Mouse (Mus musculus): ENCODE measurements around the gene Spata45.

The Spata45 gene

DNA sequence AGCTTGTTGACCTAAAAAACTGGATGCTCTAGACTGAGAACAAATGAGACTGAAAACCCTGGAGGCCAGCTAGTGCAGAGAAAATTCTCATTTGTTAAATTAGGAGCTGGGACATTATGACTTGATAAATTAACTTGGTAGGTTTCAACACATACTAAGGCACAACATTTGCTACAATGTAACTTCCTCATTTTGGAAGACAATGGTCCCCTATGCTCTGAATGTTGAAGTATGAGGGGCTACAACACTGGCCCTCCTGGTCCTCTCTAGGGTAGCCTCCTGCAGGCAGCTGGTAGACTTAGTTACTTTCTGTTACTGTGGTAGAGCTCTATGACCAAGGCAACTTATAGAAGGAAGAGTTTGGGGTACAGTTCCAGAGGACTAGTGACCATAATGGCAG lies 4.9 kb downstream of the Spata45 start:
- DNase-seq (ENCODE audit: low spot score in 2 of 2) = no peak

DNA sequence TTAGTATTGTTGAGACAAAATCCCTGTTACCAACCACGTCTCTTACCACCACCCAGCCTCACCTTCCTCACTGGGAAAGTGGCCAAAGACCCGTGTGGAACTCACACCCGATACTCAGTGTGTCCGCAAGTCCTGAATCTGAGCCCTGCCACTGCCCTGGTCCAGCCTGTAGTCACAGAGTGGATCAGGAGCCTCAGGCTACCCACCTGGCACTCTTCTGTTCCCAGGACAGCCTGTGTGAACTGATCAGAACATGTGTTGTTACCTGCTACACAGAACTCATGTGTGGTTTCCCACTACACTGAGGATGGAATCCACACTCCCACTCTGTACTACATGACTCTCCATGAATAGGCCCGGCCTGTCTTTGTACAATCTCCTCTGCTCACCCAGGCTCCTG lies 5.7 kb downstream of the Spata45 start:
- no peak for DNase-seq (ENCODE audit: low spot score in 2 of 2)

DNA sequence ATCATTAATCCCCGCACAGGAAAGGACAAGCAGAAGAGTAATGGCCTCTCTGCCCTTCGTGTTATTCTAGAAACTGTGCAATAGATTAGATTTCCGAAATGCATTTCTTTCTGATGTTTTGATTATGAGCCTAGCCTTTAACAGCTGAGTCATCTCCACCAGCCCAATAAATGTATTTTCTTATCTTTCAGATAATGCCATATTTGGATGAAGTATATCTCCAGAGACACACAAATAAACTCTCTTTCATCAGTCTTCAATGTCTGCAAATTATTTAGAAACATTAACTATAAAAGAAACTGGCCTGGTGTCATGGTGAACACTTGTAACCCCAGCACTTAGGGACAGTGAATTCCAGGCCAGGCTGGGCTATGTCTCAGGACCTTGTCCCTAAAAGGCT lies 6.2 kb downstream of the Spata45 start:
- no peak for DNase-seq (ENCODE audit: low spot score in 2 of 2)

DNA sequence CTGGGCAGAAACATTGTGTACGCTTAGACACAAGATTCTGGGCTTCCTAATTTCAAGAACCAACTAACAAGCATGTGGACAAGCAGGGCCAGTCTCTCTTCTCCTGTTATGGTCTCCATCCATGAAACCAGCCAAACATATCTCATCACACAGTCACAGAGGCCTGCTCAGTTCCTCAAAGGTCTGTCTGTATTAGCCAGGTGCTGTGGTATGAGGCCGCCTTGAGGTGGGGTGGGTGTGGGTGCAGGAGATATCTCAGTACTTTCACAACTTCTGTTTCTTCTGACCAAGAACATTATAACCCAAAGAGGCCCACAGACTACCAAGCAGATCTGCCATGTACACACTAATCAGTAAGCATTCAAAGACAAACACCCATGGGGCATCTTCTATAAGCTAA lies 8.8 kb downstream of the Spata45 start:
- no peak for DNase-seq (ENCODE audit: low spot score in 2 of 2)

DNA sequence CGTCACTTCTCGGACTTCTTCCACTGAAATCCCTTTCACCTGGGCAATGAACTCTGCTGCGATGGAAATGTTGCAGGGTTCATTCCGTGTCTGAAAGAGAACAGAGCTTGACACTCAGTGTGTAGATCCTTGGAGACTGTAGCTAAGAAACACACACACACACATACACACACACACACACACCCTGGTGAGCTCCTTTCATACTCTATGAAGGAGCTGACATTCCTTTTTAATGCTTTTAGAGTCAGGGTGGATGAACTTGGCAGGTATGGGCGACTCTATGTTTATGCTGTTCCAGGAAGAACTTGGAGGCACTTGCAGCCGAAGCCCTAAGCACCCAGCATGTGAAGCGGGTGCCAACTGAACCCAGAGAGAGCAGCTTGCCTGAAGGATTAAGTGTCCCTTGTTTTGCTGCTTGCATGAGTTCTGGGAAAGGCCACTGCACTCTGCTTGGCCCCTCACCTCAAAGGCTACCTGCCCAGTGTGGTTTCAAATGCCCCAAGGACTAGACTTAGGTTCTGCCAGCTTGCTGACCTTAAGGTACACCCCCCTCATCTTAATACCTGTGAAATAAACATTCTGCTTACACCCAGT lies 9.9 kb downstream of the Spata45 start:
- DNase-seq (ENCODE audit: low spot score in 2 of 2) = no peak

DNA sequence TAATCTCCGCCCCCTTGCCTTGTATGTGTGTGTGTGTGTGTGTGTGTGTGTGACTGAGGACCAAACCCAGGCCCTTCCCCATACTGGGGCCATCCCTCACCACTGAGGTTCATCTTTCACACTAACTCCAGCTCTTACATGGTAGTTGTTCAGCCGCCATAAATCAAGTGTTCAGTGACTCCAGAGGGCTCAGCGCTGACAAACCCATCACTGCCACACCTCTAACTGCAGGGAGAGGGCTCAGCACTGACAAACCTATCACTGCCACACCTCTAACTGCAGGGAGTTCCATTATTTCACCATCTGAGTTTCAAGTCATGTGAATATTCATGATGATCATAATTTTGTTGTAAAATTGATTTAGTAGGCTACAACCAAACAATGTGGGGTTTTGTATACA lies 17.1 kb downstream of the Spata45 start:
- DNase-seq (ENCODE audit: low spot score in 2 of 2) = no peak

DNA sequence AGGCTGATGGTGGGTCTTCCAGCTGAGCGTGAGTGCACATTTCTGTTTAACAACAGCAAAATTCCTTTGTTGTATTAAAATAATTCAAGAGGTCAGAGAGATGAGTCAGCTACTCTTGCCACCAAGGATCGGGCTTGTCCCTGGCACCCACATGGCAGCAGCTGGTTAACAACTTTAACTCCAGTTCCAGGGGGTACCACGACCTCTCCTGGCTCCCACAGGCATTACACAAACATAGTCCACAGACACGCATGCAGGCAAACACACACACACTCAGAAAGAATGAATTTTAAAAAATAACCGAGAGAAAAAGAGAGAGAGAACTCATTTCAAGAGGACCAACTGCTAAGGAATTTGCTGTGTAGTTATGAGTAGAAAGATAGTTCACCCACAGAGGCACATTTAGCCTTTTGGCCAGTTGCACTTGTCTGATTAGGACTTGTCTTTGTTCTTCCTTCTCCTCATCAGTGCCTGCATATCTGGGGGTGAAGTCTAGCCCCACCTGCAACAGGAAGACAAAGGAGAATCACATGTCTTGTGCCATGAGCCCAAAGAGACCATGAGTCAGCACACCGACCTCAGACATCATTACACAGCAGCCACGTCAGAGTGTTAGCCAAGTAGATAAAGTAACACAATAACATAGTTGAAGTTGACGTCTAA lies 18.6 kb downstream of the Spata45 start:
- DNase-seq (ENCODE audit: low spot score in 2 of 2) = no peak

DNA sequence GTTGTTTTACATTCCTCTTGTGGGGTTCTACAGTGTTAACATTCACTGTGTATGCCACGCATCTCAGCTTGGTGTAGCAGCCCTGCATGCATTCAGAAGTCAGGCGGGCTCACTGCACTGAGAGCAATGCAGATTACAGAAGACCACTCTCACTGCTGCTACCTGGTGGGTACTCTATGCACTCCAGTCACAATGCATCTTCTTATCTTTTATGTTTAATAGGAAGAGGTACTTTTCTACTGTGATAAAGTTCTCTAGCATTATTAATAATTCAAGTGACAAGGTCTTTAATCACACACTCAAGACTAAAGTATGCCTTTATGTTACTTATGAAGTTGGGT lies 19.1 kb downstream of the Spata45 start:
- DNase-seq (ENCODE audit: low spot score in 2 of 2) = no peak

DNA sequence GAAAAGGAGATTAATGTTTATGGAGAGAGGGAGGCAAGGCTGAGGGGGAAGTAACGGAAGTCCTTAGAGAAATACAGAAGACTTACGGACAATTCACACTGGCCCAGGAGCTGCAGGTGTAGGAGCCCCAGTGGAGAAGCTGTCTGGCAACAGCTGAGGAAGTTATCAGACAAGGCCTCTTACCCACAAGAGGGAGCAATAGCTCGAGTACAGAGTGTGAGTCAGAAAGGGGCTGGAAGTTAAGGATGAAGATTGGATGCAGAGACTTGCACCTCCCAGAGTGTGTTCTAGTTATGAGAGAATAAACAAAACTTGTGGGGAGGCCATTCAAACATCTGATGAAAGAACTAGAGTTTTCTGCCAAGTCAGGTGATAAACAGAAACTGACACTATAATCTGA lies 21.0 kb downstream of the Spata45 start:
- DNase-seq (ENCODE audit: low spot score in 2 of 2) = no peak

DNA sequence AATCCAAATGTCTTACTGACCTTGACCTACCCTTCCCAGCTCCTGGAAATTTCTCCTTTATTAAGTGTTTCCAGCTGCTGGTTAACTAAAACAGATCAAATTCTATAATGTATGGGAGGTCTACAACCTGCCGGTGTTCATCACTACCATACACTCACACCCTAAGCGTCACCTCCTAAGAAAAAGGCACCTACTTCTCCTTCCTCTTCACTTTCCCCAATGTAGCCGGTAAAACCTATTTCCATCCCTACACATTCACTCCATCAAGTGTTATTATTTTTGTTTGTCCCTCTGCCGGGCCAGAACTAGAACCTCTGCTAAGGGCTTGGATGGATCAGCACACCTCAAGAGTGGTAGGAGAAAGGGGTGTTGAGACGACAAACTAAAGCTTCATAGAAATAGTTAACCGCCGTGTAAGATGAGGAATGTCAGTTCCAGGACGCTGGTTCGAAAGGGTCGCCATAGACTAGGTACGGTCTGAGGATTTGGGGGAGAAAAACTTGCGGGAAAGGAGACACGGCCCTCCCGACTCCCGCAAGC lies 25.9 kb downstream of the Spata45 start:
- DNase-seq (ENCODE audit: low spot score in 2 of 2) = no peak

DNA sequence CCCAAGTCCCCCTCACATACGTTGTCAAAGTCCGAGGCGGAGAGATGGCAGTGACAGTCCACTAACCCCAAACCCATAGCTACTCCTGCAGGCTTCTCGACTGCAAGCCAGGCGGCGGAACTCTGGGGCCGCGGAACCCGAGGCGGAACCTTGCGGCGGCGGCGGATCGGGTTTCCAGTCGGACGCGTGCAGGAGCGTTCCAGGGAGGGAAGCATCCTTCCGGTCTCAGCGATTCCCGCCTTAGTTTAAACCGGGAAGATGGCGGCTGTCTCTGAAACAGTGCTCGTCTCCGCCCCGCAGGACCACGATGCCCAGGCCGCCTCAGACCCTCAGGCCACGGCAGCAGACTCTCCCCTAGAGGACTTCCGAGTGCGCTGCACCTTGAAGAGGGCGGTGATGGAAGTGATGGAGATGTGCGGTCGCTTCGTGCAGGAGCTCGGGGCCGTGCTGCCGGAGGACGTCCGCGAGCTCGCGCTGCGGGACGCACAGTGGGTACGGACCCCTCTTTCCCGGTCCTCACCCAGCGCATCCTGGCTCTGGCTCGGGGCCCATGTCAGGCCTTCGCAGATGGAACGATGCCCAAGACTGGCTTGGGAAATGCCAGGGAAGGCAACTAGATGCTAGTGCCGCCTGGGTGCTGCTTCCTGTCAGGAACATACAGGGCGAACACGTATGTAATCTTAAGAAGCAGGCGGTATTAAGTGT lies 26.5 kb downstream of the Spata45 start, which contains the start of the genes Tatdn3 and Nsl1:
Gene Tatdn3, minus strand, starts transcription at position 152 of the 705 bp plus-strand sequence.
Gene Nsl1, plus strand, starts transcription at position 232 of the 705 bp plus-strand sequence.
- peak; percentile 82 to 84 for DNase-seq (ENCODE audit: low spot score in 2 of 2)

DNA sequence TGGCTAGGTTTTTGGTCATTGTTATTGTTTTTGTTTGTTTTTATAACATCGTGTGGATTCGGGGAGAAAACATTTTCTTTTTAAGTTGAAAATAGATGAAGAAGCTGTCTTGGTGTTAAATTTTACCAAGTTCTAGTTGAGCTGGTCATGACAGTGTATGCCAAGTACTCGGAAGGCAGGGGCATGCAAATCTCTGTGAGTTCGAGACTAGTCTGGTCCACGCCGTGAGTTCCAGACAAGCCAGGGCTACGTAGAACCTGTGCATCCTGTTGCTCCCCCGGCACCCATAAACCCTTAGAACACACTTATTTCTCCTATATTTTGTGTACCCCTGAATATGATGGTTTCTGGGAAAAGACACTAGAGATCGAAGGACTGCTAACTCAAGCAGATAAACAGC lies 27.3 kb downstream of the Spata45 start:
- no peak for DNase-seq (ENCODE audit: low spot score in 2 of 2)

DNA sequence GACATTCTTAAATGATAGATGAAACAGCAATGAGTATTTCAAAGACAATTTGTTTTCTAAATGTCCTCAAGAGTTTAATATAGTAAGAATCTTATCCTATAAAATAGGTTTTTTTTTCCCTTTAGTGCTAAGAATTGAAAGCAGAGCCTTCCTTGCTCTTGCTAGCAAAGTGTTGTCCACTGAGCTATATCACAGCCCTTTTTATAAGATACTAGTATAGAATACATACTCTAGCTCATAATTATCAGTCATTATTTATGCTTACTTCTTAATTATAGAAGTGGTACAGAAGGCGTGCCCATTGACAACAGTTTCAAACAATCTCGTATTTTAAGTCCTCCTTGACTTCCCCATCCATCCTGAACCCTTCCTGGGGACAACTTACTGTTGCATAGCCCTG lies 28.1 kb downstream of the Spata45 start:
- no peak for DNase-seq (ENCODE audit: low spot score in 2 of 2)

DNA sequence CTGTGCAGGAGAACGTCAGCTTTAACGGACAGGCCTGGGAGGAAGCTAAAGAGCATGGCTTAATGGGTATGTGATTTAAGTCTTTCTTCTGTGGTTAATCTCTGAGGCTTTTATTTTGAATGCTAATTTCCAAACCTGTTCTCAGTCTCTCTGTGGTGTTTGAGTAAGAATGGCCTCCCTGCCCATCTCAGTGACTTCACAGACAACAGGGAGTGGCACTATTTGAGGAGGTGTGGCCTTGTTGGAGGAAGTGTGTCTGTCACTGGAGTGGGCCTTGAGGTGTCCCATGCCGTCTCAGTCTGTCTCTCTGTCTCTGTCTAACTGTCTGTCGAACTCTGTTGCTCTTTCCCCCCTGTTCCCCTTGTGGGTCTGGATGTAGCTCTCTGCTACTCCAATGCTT lies 28.7 kb downstream of the Spata45 start:
- no peak for DNase-seq (ENCODE audit: low spot score in 2 of 2)

DNA sequence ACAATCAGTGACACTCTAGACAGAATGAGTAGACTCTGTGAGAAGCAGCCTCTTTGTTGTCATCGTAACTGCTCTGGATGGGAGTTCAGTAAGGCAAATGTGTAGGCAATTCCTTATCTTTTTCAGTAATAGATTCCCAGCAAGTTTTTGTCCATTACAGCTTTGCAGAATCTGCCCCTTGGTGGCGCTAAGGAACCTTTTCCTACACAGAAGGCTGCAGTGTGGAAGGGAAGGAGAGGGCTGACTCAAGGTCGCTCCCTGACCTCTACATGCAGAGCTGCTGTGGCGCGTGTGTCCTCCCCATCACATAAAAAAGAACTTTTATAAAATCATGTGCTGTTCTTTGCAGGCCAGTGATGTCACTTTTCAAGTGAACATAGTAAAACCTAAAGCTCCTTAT lies 31.9 kb downstream of the Spata45 start:
- no peak for DNase-seq (ENCODE audit: low spot score in 2 of 2)

DNA sequence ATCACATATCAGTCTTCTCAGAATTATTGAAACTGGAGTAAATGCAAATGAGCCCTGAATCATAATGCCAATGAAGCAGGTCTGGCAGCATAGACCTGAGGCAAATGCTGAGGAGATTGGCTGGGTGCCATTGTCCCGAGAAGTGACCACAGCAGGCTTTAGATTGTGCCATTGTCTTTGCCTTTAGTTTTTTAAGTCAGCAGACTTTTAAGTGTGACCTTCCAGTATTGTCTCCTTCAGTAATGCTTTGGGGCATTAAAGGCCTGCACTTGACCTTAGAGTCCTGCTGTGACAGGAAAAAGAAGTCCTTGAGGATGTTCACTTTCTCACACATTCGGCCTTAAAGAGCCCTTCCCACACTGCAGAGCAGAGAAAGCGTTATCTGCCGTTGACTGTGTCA lies 33.8 kb downstream of the Spata45 start:
- no peak for DNase-seq (ENCODE audit: low spot score in 2 of 2)

DNA sequence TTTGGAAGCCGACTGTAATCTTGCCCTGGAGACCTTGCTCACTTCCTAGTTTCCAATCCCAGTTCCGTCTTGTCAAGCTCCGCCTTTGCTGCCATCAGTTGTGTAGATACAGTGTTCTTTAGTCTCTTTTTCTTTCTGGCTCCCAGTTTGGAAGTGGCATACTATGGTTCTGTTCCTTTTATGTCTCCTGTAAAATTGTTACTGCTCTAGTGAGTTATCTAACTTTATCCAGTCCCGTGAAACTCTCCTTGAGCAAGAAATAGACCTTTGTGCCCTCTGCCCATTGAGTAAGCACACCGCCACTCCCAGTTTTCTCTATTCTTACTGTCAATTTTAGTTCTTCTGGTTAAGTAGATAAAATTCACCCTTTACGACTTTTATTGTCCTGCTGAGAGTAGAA lies 35.2 kb downstream of the Spata45 start:
- DNase-seq (ENCODE audit: low spot score in 2 of 2) = no peak

DNA sequence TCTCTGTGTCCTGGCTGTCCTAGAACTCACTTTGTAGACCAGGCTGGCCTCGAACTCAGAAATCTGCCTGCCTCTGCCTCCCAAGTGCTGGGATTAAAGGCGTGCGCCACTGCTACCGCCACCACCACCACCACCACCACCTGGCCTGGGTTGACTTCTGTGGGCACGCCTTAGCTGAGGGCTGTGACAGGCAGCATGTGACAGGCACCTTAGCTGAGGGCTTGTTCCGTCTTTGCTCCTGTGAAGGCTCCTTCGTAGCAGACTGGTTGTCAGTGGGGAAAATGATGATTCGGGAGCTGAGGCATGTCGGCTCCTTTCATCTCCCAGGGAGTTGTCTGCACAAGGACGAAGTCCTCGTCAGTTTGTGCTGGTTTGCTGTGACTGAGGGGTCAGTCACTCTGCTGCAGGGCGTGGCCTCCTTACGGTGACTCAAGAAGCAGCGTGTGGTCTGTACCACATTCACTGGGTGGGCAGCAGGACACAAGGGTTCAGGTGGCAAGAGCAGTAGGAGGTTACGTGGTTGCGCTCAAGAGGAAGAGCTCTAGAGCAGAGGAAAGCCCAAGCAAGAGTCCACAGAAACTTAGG lies 36.0 kb downstream of the Spata45 start:
- DNase-seq (ENCODE audit: low spot score in 2 of 2) = no peak

DNA sequence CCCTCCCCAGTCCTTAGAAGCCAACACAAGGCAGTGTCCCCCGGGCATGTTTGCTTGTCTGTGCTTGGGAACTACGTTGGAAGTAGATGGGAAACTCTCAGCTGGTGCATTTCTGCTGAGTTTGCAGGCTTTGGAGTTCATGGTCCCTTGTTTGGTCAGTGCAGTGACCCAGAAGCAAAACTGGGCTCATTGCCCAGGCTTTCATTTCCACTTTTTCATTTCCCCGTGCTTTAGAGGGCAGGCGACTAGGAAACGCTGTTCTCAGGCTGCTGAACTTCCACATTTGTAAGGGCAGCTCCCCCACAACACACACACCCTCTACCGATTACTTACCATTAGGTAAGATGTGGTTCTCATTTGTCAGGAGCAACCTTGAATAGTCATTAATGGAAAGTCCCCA lies 36.6 kb downstream of the Spata45 start:
- peak; percentile 73 to 79 for DNase-seq (ENCODE audit: low spot score in 2 of 2)

DNA sequence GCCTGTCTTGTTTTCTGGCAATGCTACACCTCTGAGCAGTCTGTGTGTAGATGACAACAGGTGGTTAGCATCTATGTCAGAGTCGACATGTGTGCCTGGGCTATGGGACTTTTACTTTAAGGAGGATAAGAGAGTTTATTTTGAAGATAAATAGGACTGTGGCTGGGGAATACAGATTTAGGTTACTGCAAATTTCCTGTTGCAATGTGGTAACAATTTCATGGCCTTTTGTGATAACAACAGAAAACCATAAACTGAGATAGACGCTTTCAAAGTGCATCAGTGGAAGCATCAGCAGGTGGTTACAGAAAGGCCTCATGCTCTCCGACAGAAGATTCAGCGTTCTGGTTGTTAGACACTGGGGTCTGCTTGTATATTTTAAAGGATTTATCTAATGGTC lies 37.0 kb downstream of the Spata45 start:
- no peak for DNase-seq (ENCODE audit: low spot score in 2 of 2)

DNA sequence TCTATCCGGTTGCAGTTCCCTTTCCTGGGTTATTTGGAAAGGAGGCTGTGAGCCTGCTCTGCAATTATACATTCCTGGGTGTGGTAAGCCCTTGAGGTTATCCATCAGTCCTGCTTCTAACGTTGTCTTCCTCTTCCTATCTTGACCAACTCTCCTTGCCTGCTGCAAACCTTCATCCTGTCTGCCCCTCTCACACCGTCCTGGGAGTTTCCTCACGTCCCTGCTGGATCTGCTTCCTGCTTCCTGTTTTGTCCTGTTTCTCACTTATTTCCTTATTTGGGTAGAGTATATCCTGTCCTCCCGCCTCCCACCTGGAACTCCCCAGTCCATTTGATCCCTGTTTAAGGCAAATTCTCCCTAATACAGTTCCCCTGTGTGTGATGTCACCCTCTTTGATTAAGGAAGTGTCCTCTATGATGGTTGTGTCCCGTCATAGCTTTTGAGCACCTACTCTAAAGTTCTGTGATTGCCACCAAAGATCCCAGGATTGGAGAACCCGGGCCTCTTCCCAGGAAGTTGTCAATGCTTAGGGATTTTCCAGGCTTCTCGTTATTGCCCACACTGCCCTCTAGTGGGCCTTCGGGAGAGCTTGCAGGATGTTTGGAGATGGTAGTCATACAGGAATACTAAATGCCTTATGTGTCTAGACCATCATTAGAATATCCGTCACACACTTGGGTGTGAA lies 38.9 kb downstream of the Spata45 start:
- DNase-seq (ENCODE audit: low spot score in 2 of 2) = no peak

DNA sequence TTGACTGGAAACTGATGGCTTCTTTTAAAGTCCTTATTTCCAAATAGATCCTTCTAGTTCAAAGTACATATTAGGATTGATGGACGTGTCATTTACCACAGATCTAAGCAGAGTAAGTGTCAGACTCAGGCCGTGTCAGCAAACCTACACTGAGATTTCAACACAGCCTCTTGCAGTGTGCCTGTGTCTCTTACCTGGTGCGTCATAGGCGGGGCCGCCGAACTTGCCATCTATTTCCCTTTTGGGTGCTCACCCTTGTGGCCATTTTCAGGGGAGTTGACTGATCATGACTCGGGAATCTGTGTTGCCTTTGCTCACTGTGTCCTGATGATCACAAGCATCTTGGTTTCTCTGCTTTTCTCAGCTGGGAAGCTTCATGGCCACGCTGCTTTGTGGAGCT lies 46.8 kb downstream of the Spata45 start:
- DNase-seq (ENCODE audit: low spot score in 2 of 2) = no peak
